ENCODE assay signal across 1 mouse cellular context in the genomic region with DNA sequence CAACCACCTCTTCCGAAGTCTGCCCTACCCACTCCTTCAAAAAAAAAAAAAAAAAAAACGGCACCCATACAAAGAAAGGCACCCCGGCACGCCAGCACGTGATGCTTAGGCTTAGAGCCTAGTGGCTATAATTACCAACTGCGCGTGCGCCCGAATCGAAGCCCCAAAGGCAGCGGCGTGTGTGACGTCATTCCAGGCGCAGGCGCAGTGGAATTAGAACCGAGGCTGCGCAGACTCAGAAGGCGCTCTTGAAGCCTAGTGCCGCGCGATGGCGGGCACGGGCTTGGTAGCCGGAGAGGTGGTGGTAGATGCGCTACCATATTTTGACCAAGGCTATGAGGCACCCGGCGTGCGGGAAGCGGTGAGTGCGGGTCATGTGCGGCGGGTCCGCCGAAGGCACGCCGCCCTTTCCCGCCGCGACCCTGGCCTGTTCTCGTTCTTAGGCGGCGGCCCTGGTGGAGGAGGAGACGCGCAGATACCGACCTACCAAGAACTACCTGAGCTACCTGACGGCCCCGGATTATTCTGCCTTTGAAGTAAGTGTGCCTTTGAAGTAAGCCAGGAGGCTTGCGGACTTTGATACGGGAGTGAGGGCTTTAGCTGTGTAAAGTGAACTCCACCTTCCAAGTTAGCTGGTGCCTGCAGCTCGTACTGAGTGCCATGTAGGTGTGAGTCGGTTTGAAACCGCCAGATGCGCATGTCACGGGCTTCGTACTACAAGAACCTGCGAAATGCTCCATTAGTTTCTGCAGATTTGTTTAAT.
TF ChIP-seq lines count a peak whose summit lies in the region.

A gene (plus strand): TSS at position 151 of the 763 bp plus-strand sequence.

TF ChIP-seq in MEL, 35 proteins besides CTCF, POLR2A, EP300 and RAD21 (continued from another document):
- TF ChIP-seq TCF12 (IDR thresholded peaks at IDR 0.05; ENCODE audit: low read depth, low read length) (peak; percentile 72), GABPA (IDR thresholded peaks at IDR 0.05; ENCODE audit: low read depth, low read length) (no peak), USF1 (IDR thresholded peaks at IDR 0.05; ENCODE audit: low read depth, low read length) (peak; percentile 99), ELF1 (IDR thresholded peaks at IDR 0.05; ENCODE audit: low read depth, low read length) (no peak), SMC3 (IDR thresholded peaks at IDR 0.05; ENCODE audit: low read depth, low read length) (no peak), UBTF (IDR thresholded peaks at IDR 0.05; ENCODE audit: borderline replicate concordance, insufficient read depth, low read depth, low read length) (no peak)
